Mouse (Mus musculus): ENCODE measurements at regions not wholly inside any gene's neighbourhood (a gene's known extent, or its start where the extent isn't known, plus 50 kb on each side); places are given as distances from the start of the nearest gene placed in this dataset.

DNA sequence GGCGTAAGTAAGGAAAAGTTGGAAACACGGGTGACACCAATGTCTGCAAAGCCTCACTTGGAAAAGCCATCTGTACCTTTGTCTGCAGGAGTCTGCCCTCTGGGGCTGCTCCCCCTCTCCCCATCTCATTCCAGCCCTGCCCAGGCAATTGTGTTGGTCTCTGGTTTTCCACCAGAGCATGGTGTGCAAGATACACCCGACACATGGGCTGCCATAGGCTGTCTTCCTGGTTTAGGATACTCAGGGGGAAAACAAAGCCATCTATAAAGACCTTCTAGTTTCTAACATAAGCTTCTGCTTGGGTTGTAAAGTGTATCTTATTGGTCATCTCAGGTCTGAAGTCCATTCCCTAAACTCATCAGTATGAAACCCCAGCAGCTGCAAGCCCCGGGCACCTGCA lies 270.1 kb upstream of the 1700056E22Rik start:
- no peak for DNase-seq (ENCODE audit: low read depth, low spot score)

- DNase-seq (ENCODE audit: low read depth, low spot score), result no peak
Measured at GRCm38 (mm10) chr1:184298701-184299100, 264.6 kb upstream of the 1700056E22Rik start.

DNA sequence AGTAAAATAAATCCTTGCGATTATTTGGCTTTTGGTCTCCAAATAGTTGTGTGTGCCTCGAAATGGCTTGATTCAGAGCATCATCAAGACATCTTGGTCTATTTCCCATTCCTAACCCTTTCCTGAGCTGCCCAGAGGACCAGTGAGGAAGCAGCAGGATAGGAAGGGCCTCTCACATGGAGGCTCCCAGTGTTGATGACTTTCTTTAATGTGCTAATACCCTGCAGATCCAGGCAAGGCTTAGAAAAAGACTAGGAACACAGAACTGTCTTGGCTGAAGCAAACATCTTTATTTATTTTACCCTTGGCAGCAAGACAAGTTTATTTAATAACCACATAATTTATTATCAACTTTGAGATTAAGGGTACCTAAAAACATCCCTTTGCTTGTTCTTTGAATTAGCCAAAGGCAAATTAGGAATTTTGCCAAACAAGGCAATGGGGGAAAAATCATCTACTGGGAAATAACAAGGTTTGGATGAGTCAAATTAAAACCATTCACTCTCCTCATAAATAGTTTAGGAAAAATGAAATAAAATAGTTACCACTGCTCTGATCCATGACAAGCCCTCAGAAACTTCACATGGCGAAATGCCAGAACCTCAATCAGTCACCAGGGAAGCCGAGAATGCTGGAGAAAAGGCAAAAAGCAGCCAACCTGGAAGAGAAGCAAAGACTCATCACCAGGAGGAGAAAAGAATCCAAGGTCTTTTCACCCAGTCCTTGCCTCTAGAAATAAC lies 263.1 kb upstream of the 1700056E22Rik start:
- DNase-seq (ENCODE audit: low read depth, low spot score), result no peak

DNA sequence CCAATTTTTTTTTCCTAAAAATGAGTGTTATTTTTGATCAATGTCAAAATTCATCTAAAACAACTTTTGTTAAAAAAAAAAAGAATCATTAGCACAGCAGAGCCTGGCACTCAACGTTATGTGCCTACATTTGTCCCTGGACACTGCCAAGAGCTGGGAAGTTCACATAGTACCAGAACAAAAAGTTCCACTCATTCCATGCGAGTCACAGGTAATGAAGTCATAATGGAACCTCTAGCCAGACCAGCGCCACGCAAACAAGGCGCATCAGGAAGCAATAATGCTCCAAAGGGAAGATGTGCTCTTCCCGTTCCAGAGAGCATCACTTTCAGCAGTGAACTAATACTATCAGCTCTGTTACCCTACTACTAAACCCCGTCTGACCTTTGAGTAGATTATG lies 257.0 kb upstream of the 1700056E22Rik start:
- DNase-seq (ENCODE audit: low read depth, low spot score), result no peak

- DNase-seq (ENCODE audit: low read depth, low spot score), result no peak
Measured at GRCm38 (mm10) chr1:184289733-184290416, 255.8 kb upstream of the 1700056E22Rik start.

GRCm38 (mm10) chr1:184281768-184282167 lies 247.7 kb upstream of the 1700056E22Rik start:
- no peak for DNase-seq (ENCODE audit: low read depth, low spot score)

- DNase-seq (ENCODE audit: low read depth, low spot score), result no peak
Measured at GRCm38 (mm10) chr1:184279263-184279662, 245.2 kb upstream of the 1700056E22Rik start.

- DNase-seq (ENCODE audit: low read depth, low spot score), result no peak
Measured at GRCm38 (mm10) chr1:184277001-184277400, 242.9 kb upstream of the 1700056E22Rik start.

- no peak for DNase-seq (ENCODE audit: low read depth, low spot score)
Measured at GRCm38 (mm10) chr1:184275877-184276276, 241.8 kb upstream of the 1700056E22Rik start.

- no peak for DNase-seq (ENCODE audit: low read depth, low spot score)
Measured at GRCm38 (mm10) chr1:184275396-184275795, 241.3 kb upstream of the 1700056E22Rik start.

- DNase-seq (ENCODE audit: low read depth, low spot score), result no peak
Measured at GRCm38 (mm10) chr1:184274704-184275103, 240.6 kb upstream of the 1700056E22Rik start.

- no peak for DNase-seq (ENCODE audit: low read depth, low spot score)
Measured at GRCm38 (mm10) chr1:184273722-184274121, 239.6 kb upstream of the 1700056E22Rik start.

DNA sequence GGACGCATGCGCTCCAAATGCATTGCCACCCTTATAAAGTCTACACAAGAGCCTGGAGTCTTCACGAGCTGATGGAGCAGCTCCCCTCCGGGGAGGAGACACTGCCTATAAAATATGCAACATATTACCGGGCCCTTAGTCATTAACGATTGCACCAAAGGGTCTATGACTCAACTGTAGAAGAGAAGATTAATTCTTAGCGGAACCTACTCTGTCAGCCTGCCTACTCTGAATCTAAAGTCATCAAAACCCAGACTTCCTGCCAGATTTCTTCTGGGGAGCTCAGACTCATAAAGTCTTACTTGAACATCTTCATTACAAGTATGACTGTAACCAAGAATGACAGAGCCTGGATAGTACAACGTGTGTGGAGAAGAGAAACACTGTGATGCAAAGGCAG lies 237.2 kb upstream of the 1700056E22Rik start:
- DNase-seq (ENCODE audit: low read depth, low spot score), result no peak

DNA sequence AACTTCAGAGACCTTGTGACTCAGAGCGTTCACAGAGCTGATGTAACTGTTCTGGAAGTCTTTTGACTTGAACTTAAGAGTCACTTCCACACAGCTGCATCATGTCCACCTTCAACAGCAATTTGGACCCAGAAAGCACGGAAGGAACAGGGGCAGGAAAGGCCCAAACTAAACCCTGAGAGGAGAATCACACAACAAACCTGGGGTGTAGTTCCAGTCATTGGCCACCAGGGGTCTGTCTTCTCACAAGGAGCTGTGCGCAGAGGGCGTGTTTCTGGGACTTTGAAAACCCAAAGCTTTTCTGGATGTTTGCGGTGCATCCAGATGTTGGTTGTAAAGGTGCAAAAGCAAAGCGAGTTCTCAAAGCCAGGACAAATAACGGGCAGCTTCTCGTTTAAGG lies 231.9 kb upstream of the 1700056E22Rik start:
- DNase-seq (ENCODE audit: low read depth, low spot score), result no peak

- DNase-seq (ENCODE audit: low read depth, low spot score), result no peak
Measured at GRCm38 (mm10) chr1:184262975-184263374, 228.9 kb upstream of the 1700056E22Rik start.

GRCm38 (mm10) chr1:184261385-184261727 lies 227.3 kb upstream of the 1700056E22Rik start:
- DNase-seq (ENCODE audit: low read depth, low spot score), result no peak

GRCm38 (mm10) chr1:184260722-184261384 lies 226.8 kb upstream of the 1700056E22Rik start:
- no peak for DNase-seq (ENCODE audit: low read depth, low spot score)

DNA sequence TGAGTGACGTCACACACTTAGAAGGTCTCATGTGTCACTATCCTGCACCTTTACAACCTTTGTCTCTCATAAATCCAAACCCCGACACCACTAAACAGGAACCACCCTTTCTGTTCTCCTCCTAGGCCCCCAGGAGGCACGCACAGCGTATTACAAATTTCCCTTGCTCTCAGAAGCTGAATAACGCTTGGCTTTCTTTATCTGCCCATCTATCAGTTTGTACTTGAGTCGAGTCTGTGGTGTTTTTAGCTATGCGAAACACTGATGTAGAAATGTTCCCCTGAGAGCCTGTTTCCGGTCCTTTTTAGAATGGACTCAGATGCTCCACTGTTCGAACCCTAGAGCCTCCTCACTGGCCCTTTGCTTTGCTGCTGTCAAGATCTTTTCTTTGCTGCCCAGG lies 225.8 kb upstream of the 1700056E22Rik start:
- no peak for DNase-seq (ENCODE audit: low read depth, low spot score)

- no peak for DNase-seq (ENCODE audit: low read depth, low spot score)
Measured at GRCm38 (mm10) chr1:184257356-184257755, 223.3 kb upstream of the 1700056E22Rik start.

GRCm38 (mm10) chr1:184254951-184255350 lies 220.8 kb upstream of the 1700056E22Rik start:
- DNase-seq (ENCODE audit: low read depth, low spot score), result no peak

GRCm38 (mm10) chr1:184244730-184245488 lies 210.8 kb upstream of the 1700056E22Rik start:
- DNase-seq (ENCODE audit: low read depth, low spot score), result no peak

DNA sequence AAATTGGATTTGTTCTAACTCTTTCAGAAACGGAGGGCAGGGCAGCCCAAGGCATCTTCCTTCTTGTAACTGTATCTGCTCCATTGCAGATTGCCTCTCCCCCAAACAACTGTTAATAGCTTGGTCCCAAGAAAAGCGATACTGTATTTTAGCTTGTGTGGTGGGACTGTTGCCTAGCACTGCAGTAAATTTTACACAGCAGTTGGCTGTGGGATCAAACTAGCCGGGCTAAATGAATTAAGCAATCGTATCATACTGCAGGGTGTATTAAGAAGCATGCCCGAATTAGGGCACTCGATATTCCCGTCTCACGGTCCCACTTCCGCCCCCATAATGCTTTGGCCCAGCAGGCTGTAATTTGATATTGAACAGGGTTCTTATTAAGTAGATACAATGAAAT lies 210.2 kb upstream of the 1700056E22Rik start:
- no peak for DNase-seq (ENCODE audit: low read depth, low spot score)

Measured in WW6 (cell line).